Mouse (Mus musculus) heart, postnatal 0 days (tissue): ENCODE measurements around the gene Gstt4. TPM values are rescaled to one million over a fixed set of nuclear protein-coding genes. Genes with fewer than 3 reads are reported as not detected.
"Not testable (repeated sequence)": the region's sequence is repeated elsewhere in the genome, so short reads cannot be mapped to it uniquely, and the experiment has no call there.

Experiments used
- ATAC-seq: fragments of 200-750 bp; cut with Nextera tagmentation; 2 replicates; pipeline ENCODE4 v1.8.0; 2017; ENCODE audit warnings: low read depth, moderate number of reproducible peaks, moderate library complexity; ENCODE audit not compliant: insufficient read depth
- DNase-seq: peaks from one replicate; pipeline ENCODE4 v3.0.0-alpha.2; 2016; ENCODE audit warnings: low spot score
- H3K27ac ChIP-seq: fragments of 300-500 bp; sonication (generic); 2 replicates; pipeline ENCODE4 v1.5.1; 2014; ENCODE audit warnings: low read depth, mild to moderate bottlenecking
- H3K27me3 ChIP-seq: fragments of 300-500 bp; sonication (generic); 2 replicates; pipeline ENCODE4 v1.6.1; 2014; ENCODE audit warnings: low read length, mixed read lengths; ENCODE audit not compliant: control insufficient read depth, insufficient read depth
- H3K36me3 ChIP-seq: fragments of 300-500 bp; sonication (generic); replicated peaks from 2 replicates; pipeline ENCODE4 v1.6.1; 2014; ENCODE audit warnings: low read length, mixed read lengths; ENCODE audit not compliant: control insufficient read depth, insufficient read depth
- H3K4me1 ChIP-seq: fragments of 300-500 bp; sonication (generic); 2 replicates; pipeline ENCODE4 v1.6.1; 2014; ENCODE audit warnings: antibody characterized with exemption; ENCODE audit not compliant: control insufficient read depth, insufficient read depth
- H3K4me2 ChIP-seq: fragments of 300-500 bp; sonication (generic); 2 replicates; pipeline ENCODE4 v1.6.1; 2014; ENCODE audit warnings: low read depth, mild to moderate bottlenecking, low read length, moderate library complexity
- H3K4me3 ChIP-seq: fragments of 300-500 bp; sonication (generic); 2 replicates; pipeline ENCODE4 v1.5.1; 2014; ENCODE audit warnings: low read depth, low read length
- H3K9ac ChIP-seq: fragments of 300-500 bp; sonication (generic); replicated peaks from 2 replicates; pipeline ENCODE4 v1.6.1; 2014; ENCODE audit warnings: low read depth, low read length, mixed read lengths
- H3K9me3 ChIP-seq: fragments of 300-500 bp; sonication (generic); replicated peaks from 2 replicates; pipeline ENCODE4 v1.6.1; 2016; ENCODE audit warnings: low read length; ENCODE audit not compliant: control insufficient read depth
- CTCF ChIP-seq: IDR thresholded peaks from 2 replicates; pipeline ENCODE4 v1.5.1; 2016; ENCODE audit warnings: antibody characterized with exemption, control low read depth, low read depth
- EP300 ChIP-seq: IDR thresholded peaks from 2 replicates; pipeline ENCODE4 v1.6.1; 2016; ENCODE audit warnings: antibody characterized with exemption, low read depth
- WGBS: fragments of 180-500 bp; shearing (Covaris S2); extraction: QIAGEN DNeasy Blood & Tissue Kit; methylation state at CpG from one replicate; pipeline ENCODE4 v1.1.7; 2014; 5-methylcytosine and 5-hydroxymethylcytosine counted together
- polyA plus RNA-seq: library from polyadenylated mRNA; unstranded; fragments of >200 nt; fragmentation: Nextera tagmentation; extraction: Ambion mirVana; gene quantifications from 2 replicates; pipeline ENCODE4 v1.2.1, GENCODE M21; 2015
- total RNA-seq: library from RNA; depleted of rRNA; stranded (reverse); fragments of >200 nt; gene quantifications from 2 replicates; pipeline ENCODE4 v1.2.3, GENCODE M21; 2014; ENCODE audit warnings: low replicate concordance

The Gstt4 gene
- total and polyA plus RNA-seq, 2 experiments from 2014 or later, result not detected

- no peak for TF ChIP-seq CTCF
- TF ChIP-seq EP300, result no peak
- no peak overlapping the region for H3K4me3 ChIP-seq
- H3K9ac ChIP-seq, result no peak overlapping the region
- WGBS, result 22% methylated on average over 3 of the region's 3 CpGs
- no peak overlapping the region for H3K4me2 ChIP-seq
- no peaks in the 10 kb centered on the region for H3K36me3 ChIP-seq
- H3K4me1 ChIP-seq, result no peaks in the 10 kb centered on the region
- H3K27me3 ChIP-seq, result no peaks in the 10 kb centered on the region
- no peak overlapping the region for H3K27ac ChIP-seq
- DNase-seq, result no peak
- H3K9me3 ChIP-seq, result no peaks in the 10 kb centered on the region; the same call in 1 of the 2 replicates
- no peak for ATAC-seq
Observed at GRCm38 (mm10) chr10:75848382-75848781, 26.0 kb upstream of the Gstt4 start.

- Histone ChIP-seq H3K4me3 (no peak overlapping the region), H3K4me1 (no peaks in the 10 kb centered on the region), H3K27me3 (no peaks in the 10 kb centered on the region), H3K36me3 (no peaks in the 10 kb centered on the region), H3K9me3 (no peaks in the 10 kb centered on the region), H3K27ac (no peak overlapping the region), H3K9ac (no peak overlapping the region), H3K4me2 (no peak overlapping the region)
- TF ChIP-seq CTCF, result no peak
- no peak for TF ChIP-seq EP300
- WGBS, result 65% methylated on average over 6 of the region's 6 CpGs
- ATAC-seq (no peak), DNase-seq (no peak)
Observed at GRCm38 (mm10) chr10:75845306-75845930, 23.1 kb upstream of the Gstt4 start.

GRCm38 (mm10) chr10:75844800-75845199, 22.5 kb upstream of the Gstt4 start:
- Histone ChIP-seq H3K27ac (no peak overlapping the region), H3K27me3 (no peaks in the 10 kb centered on the region), H3K9ac (no peak overlapping the region), H3K36me3 (no peaks in the 10 kb centered on the region), H3K9me3 (no peaks in the 10 kb centered on the region), H3K4me1 (no peaks in the 10 kb centered on the region), H3K4me3 (no peak overlapping the region), H3K4me2 (no peak overlapping the region)
- no peak for TF ChIP-seq EP300
- TF ChIP-seq CTCF, result no peak
- DNase-seq (no peak), ATAC-seq (no peak)
- WGBS, result 31% methylated on average over 1 of the region's 1 CpGs

- not testable (repeated sequence) for H3K4me1 ChIP-seq, H3K27me3 ChIP-seq, H3K9me3 ChIP-seq, H3K9ac ChIP-seq, DNase-seq, H3K4me2 ChIP-seq, H3K27ac ChIP-seq, H3K4me3 ChIP-seq, ATAC-seq, H3K36me3 ChIP-seq
- 73% methylated on average over 6 of the region's 6 CpGs for WGBS
Observed at GRCm38 (mm10) chr10:75843898-75844297, 21.6 kb upstream of the Gstt4 start.

DNA sequence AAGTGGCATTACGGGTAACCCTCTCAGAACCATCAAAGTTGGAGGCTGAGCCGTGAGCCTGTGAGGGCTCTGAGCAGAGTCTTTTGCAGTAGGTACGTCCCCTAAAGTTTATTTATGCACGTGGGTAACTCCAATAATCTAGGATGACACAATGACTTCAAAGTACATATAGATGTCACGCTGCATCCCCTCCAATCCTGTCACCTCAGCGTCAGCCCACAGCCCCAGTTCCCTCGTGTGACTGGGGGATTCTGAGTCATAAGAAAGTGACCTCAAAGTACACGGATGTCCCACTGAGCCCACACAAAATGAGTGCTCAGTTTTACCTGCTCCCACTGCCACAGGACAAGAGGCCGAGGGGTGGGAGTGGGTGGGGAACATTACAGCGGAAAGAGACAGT, 16.7 kb upstream of the Gstt4 start:
- Histone ChIP-seq H3K4me1 (peaks cover 23% of the 10 kb centered on the region), H3K4me3 (no peak overlapping the region), H3K27ac (no peak overlapping the region), H3K27me3 (no peaks in the 10 kb centered on the region), H3K4me2 (no peak overlapping the region), H3K9ac (no peak overlapping the region), H3K9me3 (no peaks in the 10 kb centered on the region), H3K36me3 (no peaks in the 10 kb centered on the region)
- TF ChIP-seq CTCF, result no peak
- TF ChIP-seq EP300, result no peak
- WGBS, result 82% methylated on average over 10 of the region's 10 CpGs
- no peak for ATAC-seq
- no peak for DNase-seq

DNA sequence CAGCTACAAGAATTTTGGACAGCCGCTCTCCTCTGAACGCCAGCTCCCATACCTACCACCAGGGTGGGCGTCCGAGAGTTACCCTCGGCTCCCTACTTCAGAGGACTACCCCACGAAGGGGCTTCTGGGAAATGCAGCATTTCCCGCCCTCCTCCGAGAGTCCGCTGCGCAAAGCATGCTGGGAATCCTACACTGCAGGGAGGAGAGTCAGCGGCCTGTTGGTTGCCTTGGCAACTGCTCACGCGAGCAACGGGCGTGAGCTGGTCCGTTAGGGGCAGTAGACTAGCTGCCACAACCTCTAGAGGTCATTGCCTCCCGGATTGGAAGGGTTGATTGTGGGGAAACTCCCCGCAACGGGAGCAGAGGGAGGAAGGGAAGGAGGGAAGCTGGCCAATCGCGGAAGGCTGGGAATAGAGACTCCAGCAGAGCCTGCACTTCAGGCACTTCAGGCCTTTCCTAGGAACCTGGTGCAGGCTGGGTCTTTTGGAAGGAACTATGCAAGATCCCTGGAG, 15.0 kb upstream of the Gstt4 start, which contains the start of gene Gstt2:
Gene Gstt2, minus strand, starts transcription at position 177 of the 512 bp plus-strand sequence.
- peak; percentile 85 for ATAC-seq
- WGBS, result under 1% methylated on average over 21 of the region's 21 CpGs
- peaks cover 23% of the 10 kb centered on the region for H3K4me1 ChIP-seq

More for the DNA sequence above, 15.0 kb upstream of the Gstt4 start, which contains the start of gene Gstt2:
- Histone ChIP-seq H3K4me2 (peak within 1 kb of the TSS; percentile 71), H3K9me3 (no peaks in the 10 kb centered on the region), H3K4me3 (peak within 1 kb of the TSS; percentile 49), H3K9ac (peak within 1 kb of the TSS; percentile 52), H3K27ac (peak within 1 kb of the TSS; percentile 82), H3K27me3 (no peaks in the 10 kb centered on the region), H3K36me3 (no peaks in the 10 kb centered on the region)
- peak; percentile 93 for DNase-seq
- TF ChIP-seq CTCF (peak; percentile 54), EP300 (no peak)
